Mouse (Mus musculus) megakaryocyte, embryonic 14.5 days (primary cell): ENCODE data around the gene Snapc3.

Experiments used
- FLI1 ChIP-seq: IDR thresholded peaks from 2 replicates; pipeline ENCODE4 v1.6.1; 2012; ENCODE audit warnings: low read length, inconsistent platforms, mixed read lengths
- GATA1 ChIP-seq: IDR thresholded peaks from 3 replicates; pipeline ENCODE4 v1.6.1; 2012; ENCODE audit warnings: mixed read lengths, low read length, inconsistent platforms, borderline replicate concordance

DNA sequence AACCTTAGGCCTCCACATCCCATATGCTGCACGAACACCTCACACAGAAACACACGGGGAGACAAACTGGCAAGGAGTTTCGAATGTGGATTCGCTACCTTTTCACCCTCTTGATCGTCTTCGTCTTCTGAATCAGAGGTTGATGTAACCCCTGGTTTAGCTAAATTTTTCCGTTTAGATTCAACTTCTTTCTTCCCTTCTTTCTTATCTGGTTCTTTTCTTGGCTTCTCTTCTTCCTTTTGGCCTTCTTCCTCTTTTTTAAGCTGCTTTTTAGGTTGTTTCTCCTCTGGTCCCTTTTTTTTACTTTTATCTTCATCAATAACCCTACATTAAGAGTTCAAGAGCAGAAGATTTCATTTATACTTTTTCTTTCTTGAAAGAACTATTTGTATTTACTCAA, 47.3 kb downstream of the Snapc3 start:
- no peak for TF ChIP-seq GATA1
- no peak for TF ChIP-seq FLI1
